Mouse (Mus musculus) G1E (cell line): ENCODE measurements around the gene Col26a1.

Experiments used
- CTCF ChIP-seq: IDR thresholded peaks from 2 replicates; pipeline ENCODE4 v1.5.1; 2012; ENCODE audit warnings: low read depth, low read length, inconsistent platforms, mixed read lengths
- GATA1 ChIP-seq: IDR thresholded peaks from 2 replicates; pipeline ENCODE4 v1.6.1; 2012; ENCODE audit warnings: borderline replicate concordance, low read length, inconsistent platforms, mixed read lengths
- GATA2 ChIP-seq: IDR thresholded peaks from 2 replicates; pipeline ENCODE4 v1.6.1; 2012; ENCODE audit warnings: low read depth, low read length, inconsistent platforms, borderline replicate concordance
- POLR2AphosphoS5 ChIP-seq: IDR thresholded peaks from 2 replicates; pipeline ENCODE4 v1.6.1; 2012; ENCODE audit warnings: low read depth, low read length, inconsistent platforms; ENCODE audit not compliant: insufficient replicate concordance
- TAL1 ChIP-seq: conservative IDR thresholded peaks from 2 replicates; pipeline ENCODE4 v1.6.1; 2012; ENCODE audit warnings: low read depth, low read length, inconsistent platforms, mixed read lengths

DNA sequence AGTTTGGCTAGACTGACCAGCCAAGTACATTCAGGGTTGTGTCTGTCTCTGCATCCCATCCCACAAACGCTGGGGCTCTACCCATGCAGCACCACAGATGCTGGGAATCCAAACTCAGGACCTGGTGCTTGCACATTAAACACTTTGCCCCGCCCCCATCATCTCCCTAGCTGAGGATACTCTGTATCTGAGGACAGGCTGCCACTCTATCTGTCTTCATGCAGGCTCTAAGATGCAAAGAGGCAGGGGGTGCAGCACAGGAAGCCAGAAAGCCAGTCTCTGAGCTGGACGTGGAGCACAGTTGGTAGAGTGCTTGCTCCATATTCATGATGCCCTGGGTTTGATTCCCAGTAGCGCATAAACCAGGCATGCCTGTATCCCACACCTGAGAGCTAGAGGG is 20.2 kb downstream of the Col26a1 start:
- no peak for TF ChIP-seq TAL1
- no peak for TF ChIP-seq CTCF
- TF ChIP-seq GATA1, result no peak
- TF ChIP-seq POLR2AphosphoS5, result no peak
- TF ChIP-seq GATA2, result no peak
